Mouse (Mus musculus) heart, embryonic 15.5 days (tissue): ENCODE results near the gene Ackr2. TPM values are rescaled to one million over a fixed set of nuclear protein-coding genes. Genes with fewer than 3 reads are reported as not detected.

Experiments
- ATAC-seq: fragments of 200-750 bp; cut with Nextera tagmentation; replicated peaks from 2 replicates; pipeline ENCODE4 v1.8.0; 2017; ENCODE audit warnings: low read depth, moderate TSS enrichment; ENCODE audit not compliant: insufficient number of reproducible peaks, insufficient read depth, low FRiP score
- H3K27ac ChIP-seq: fragments of 300-500 bp; sonication (generic); 2 replicates; pipeline ENCODE4 v1.5.1; 2015; ENCODE audit warnings: mild to moderate bottlenecking, inconsistent platforms
- H3K27me3 ChIP-seq: fragments of 300-500 bp; sonication (generic); 2 replicates; pipeline ENCODE4 v1.6.1; 2015; ENCODE audit warnings: inconsistent platforms
- H3K36me3 ChIP-seq: fragments of 300-500 bp; sonication (generic); 2 replicates; pipeline ENCODE4 v1.6.1; 2015; ENCODE audit warnings: mild to moderate bottlenecking, inconsistent platforms
- H3K4me1 ChIP-seq: fragments of 300-500 bp; sonication (generic); replicated peaks from 2 replicates; pipeline ENCODE4 v1.6.1; 2015; ENCODE audit warnings: inconsistent platforms
- H3K4me2 ChIP-seq: fragments of 300-500 bp; sonication (generic); 2 replicates; pipeline ENCODE4 v1.6.1; 2015; ENCODE audit warnings: inconsistent platforms, mild to moderate bottlenecking, moderate library complexity
- H3K4me3 ChIP-seq: fragments of 300-500 bp; sonication (generic); 2 replicates; pipeline ENCODE4 v1.5.1; 2015; ENCODE audit warnings: mild to moderate bottlenecking, inconsistent platforms
- H3K9ac ChIP-seq: fragments of 300-500 bp; sonication (generic); 2 replicates; pipeline ENCODE4 v1.6.1; 2015; ENCODE audit warnings: mild to moderate bottlenecking, inconsistent platforms
- H3K9me3 ChIP-seq: fragments of 300-500 bp; sonication (generic); replicated peaks from 2 replicates; pipeline ENCODE4 v1.6.1; 2016; ENCODE audit warnings: inconsistent platforms
- WGBS: fragments of 180-500 bp; shearing (Covaris S2); methylation state at CpG from one replicate; pipeline ENCODE4 v1.1.7; 2015; ENCODE audit warnings: mixed read lengths; 5-methylcytosine and 5-hydroxymethylcytosine counted together
- polyA plus RNA-seq: library from polyadenylated mRNA; unstranded; fragments of >200 nt; fragmentation: Nextera tagmentation; extraction: Ambion mirVana; gene quantifications from 2 replicates; pipeline ENCODE4 v1.2.1, GENCODE M21; 2015

Ackr2 gene
- polyA plus RNA-seq, 1 experiment from 2014 or later = 2.0 TPM

- WGBS = 77% methylated on average over 8 of the region's 8 CpGs
- ATAC-seq = no peak
- H3K9ac ChIP-seq = no peak overlapping the region
These were observed 25.3 kb downstream of the Ackr2 start for GRCm38 (mm10) chr9:121923443-121923842.

GRCm38 (mm10) chr9:121923906-121924305, 25.8 kb downstream of the Ackr2 start:
- Histone ChIP-seq H3K36me3 (no peaks in the 10 kb centered on the region), H3K4me1 (peaks cover 7% of the 10 kb centered on the region; the same call in 1 of the 2 replicates), H3K9ac (no peak overlapping the region), H3K4me2 (no peak overlapping the region), H3K9me3 (no peaks in the 10 kb centered on the region), H3K27ac (no peak overlapping the region), H3K27me3 (0 out of 2 replicates have a peak, but pooled peaks cover 4% of the 10 kb centered on the region), H3K4me3 (no peak overlapping the region)
- 84% methylated on average over 5 of the region's 5 CpGs for WGBS
- no peak for ATAC-seq

More at GRCm38 (mm10) chr9:121923443-121923842, 25.3 kb downstream of the Ackr2 start:
- H3K27me3 ChIP-seq = 0 out of 2 replicates have a peak, but pooled peaks cover 4% of the 10 kb centered on the region
- H3K4me2 ChIP-seq = no peak overlapping the region
- H3K9me3 ChIP-seq = no peaks in the 10 kb centered on the region
- no peak overlapping the region for H3K4me3 ChIP-seq
- no peaks in the 10 kb centered on the region for H3K36me3 ChIP-seq
- peaks cover 7% of the 10 kb centered on the region; the same call in 1 of the 2 replicates for H3K4me1 ChIP-seq
- H3K27ac ChIP-seq = no peak overlapping the region

GRCm38 (mm10) chr9:121924901-121925560, 26.9 kb downstream of the Ackr2 start:
- H3K27ac ChIP-seq = no peak overlapping the region
- H3K4me2 ChIP-seq = no peak overlapping the region
- 83% methylated on average over 9 of the region's 9 CpGs for WGBS
- peaks cover 4% of the 10 kb centered on the region; the same call in 1 of the 2 replicates for H3K4me1 ChIP-seq
- no peaks in the 10 kb centered on the region for H3K9me3 ChIP-seq
- H3K36me3 ChIP-seq = no peaks in the 10 kb centered on the region
- H3K27me3 ChIP-seq = 0 out of 2 replicates have a peak, but pooled peaks cover 4% of the 10 kb centered on the region
- no peak for ATAC-seq
- H3K9ac ChIP-seq = no peak overlapping the region
- H3K4me3 ChIP-seq = no peak overlapping the region

- H3K27ac ChIP-seq = no peak overlapping the region
- peaks cover 4% of the 10 kb centered on the region; the same call in 1 of the 2 replicates for H3K4me1 ChIP-seq
- H3K9me3 ChIP-seq = no peaks in the 10 kb centered on the region
- H3K4me3 ChIP-seq = no peak overlapping the region
- H3K36me3 ChIP-seq = no peaks in the 10 kb centered on the region
- ATAC-seq = no peak
- H3K9ac ChIP-seq = no peak overlapping the region
- 60% methylated on average over 8 of the region's 8 CpGs for WGBS
- H3K27me3 ChIP-seq = 0 out of 2 replicates have a peak, but pooled peaks cover 4% of the 10 kb centered on the region
- no peak overlapping the region for H3K4me2 ChIP-seq
These were observed 27.8 kb downstream of the Ackr2 start for GRCm38 (mm10) chr9:121925959-121926358.

- Histone ChIP-seq H3K4me1 (peaks cover 4% of the 10 kb centered on the region; the same call in 1 of the 2 replicates), H3K4me2 (no peak overlapping the region), H3K9ac (no peak overlapping the region), H3K27me3 (0 out of 2 replicates have a peak, but pooled peaks cover 4% of the 10 kb centered on the region), H3K9me3 (no peaks in the 10 kb centered on the region), H3K36me3 (no peaks in the 10 kb centered on the region), H3K4me3 (no peak overlapping the region), H3K27ac (no peak overlapping the region)
- 50% methylated on average over 11 of the region's 11 CpGs for WGBS
- ATAC-seq = no peak
These were observed 28.7 kb downstream of the Ackr2 start for GRCm38 (mm10) chr9:121926634-121927405.

GRCm38 (mm10) chr9:121927721-121928120, 29.6 kb downstream of the Ackr2 start:
- 77% methylated on average over 7 of the region's 7 CpGs for WGBS
- H3K9me3 ChIP-seq = no peaks in the 10 kb centered on the region
- 0 out of 2 replicates have a peak, but pooled peaks cover 4% of the 10 kb centered on the region for H3K27me3 ChIP-seq
- H3K36me3 ChIP-seq = no peaks in the 10 kb centered on the region
- H3K27ac ChIP-seq = no peak overlapping the region
- H3K9ac ChIP-seq = no peak overlapping the region
- no peak overlapping the region for H3K4me3 ChIP-seq
- H3K4me2 ChIP-seq = no peak overlapping the region
- H3K4me1 ChIP-seq = peaks cover 4% of the 10 kb centered on the region; the same call in 1 of the 2 replicates
- ATAC-seq = no peak

- H3K9me3 ChIP-seq = no peaks in the 10 kb centered on the region
- H3K27me3 ChIP-seq = 0 out of 2 replicates have a peak, but pooled peaks cover 4% of the 10 kb centered on the region
- H3K4me1 ChIP-seq = peaks cover 4% of the 10 kb centered on the region; the same call in 1 of the 2 replicates
- H3K4me2 ChIP-seq = no peak overlapping the region
- no peak overlapping the region for H3K9ac ChIP-seq
- H3K36me3 ChIP-seq = no peaks in the 10 kb centered on the region
- WGBS = 27% methylated on average over 2 of the region's 2 CpGs
- H3K4me3 ChIP-seq = no peak overlapping the region
- H3K27ac ChIP-seq = no peak overlapping the region
- no peak for ATAC-seq
These were observed 30.3 kb downstream of the Ackr2 start for GRCm38 (mm10) chr9:121928498-121928897.

GRCm38 (mm10) chr9:121934856-121935255, 36.7 kb downstream of the Ackr2 start:
- Histone ChIP-seq H3K27ac (no peak overlapping the region), H3K36me3 (no peaks in the 10 kb centered on the region), H3K9ac (no peak overlapping the region), H3K27me3 (0 out of 2 replicates have a peak, but pooled peaks cover 2% of the 10 kb centered on the region), H3K4me2 (no peak overlapping the region), H3K4me3 (no peak overlapping the region), H3K4me1 (no peaks in the 10 kb centered on the region), H3K9me3 (no peaks in the 10 kb centered on the region)
- WGBS = 80% methylated on average over 4 of the region's 4 CpGs
- ATAC-seq = no peak

GRCm38 (mm10) chr9:121936952-121937351, 38.8 kb downstream of the Ackr2 start:
- H3K4me1 ChIP-seq = no peaks in the 10 kb centered on the region
- no peak overlapping the region for H3K27ac ChIP-seq
- 0 out of 2 replicates have a peak, but pooled peaks cover 2% of the 10 kb centered on the region for H3K27me3 ChIP-seq
- no peak overlapping the region for H3K4me2 ChIP-seq
- H3K9me3 ChIP-seq = no peaks in the 10 kb centered on the region
- H3K36me3 ChIP-seq = no peaks in the 10 kb centered on the region
- no peak overlapping the region for H3K4me3 ChIP-seq
- 72% methylated on average over 1 of the region's 1 CpGs for WGBS
- no peak for ATAC-seq
- H3K9ac ChIP-seq = no peak overlapping the region

GRCm38 (mm10) chr9:121937451-121937864, 39.3 kb downstream of the Ackr2 start:
- WGBS = 55% methylated on average over 6 of the region's 6 CpGs
- H3K27ac ChIP-seq = no peak overlapping the region
- no peaks in the 10 kb centered on the region for H3K4me1 ChIP-seq
- H3K27me3 ChIP-seq = 0 out of 2 replicates have a peak, but pooled peaks cover 2% of the 10 kb centered on the region
- H3K4me2 ChIP-seq = peak overlapping the region; percentile 60
- 0 out of 2 replicates have a peak, but pooled peaks have one; percentile 18 for ATAC-seq
- no peaks in the 10 kb centered on the region for H3K36me3 ChIP-seq
- H3K4me3 ChIP-seq = peak overlapping the region; percentile 52
- no peaks in the 10 kb centered on the region for H3K9me3 ChIP-seq
- H3K9ac ChIP-seq = no peak overlapping the region

GRCm38 (mm10) chr9:121937944-121938355, 39.8 kb downstream of the Ackr2 start:
- 0 out of 2 replicates have a peak, but pooled peaks cover 2% of the 10 kb centered on the region for H3K27me3 ChIP-seq
- no peaks in the 10 kb centered on the region for H3K36me3 ChIP-seq
- H3K4me3 ChIP-seq = peak overlapping the region; percentile 52
- H3K9me3 ChIP-seq = no peaks in the 10 kb centered on the region
- H3K4me1 ChIP-seq = no peaks in the 10 kb centered on the region
- H3K4me2 ChIP-seq = peak overlapping the region; percentile 60
- 51% methylated on average over 21 of the region's 21 CpGs for WGBS
- H3K9ac ChIP-seq = peak overlapping the region; percentile 33; the same call in 1 of the 2 replicates
- no peak overlapping the region for H3K27ac ChIP-seq
- no peak for ATAC-seq
